In the genomic region with DNA sequence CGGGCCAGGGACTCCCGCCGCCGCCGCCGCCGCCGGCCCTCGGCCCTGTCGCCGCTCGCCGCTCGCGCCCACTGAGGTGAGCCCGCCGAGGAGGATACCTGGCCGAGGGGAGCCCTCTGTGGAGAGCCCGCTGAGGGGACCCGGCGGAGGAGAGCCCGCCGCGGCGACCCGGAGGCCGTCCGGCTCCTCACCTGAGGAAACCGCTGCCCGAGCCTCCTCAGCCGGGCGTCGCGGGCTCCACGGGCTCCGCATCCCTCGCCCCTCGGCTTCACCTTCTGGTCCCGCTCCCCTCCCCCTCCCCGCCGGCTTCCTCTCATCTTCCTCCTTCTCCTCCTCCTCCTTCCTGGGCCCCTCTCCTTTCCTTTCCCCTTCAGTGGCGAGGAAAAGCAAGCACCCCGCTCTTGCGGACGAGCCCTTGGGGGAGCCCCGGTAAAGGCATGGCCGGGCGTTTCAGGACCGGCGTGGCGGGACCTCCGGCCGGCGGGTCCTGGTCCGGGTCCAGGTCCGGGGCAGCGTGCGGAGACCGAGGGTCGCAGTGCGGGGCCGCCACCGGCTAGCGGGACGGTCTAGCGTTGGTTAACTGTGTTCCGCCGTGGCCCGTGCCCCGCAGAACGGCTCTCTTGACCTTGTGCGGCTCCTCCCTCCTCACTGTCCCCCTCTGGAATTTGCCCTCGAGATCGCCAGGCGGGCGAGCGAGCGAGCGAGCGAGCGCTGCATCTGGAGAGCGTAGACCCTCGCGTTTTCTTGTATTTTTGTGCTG, we compare ENCODE assay signal across 8 mouse cellular contexts. TPM values are rescaled to one million over a fixed set of nuclear protein-coding genes. Genes with fewer than 3 reads are reported as not detected.
DNase-seq lines count a peak whose midpoint lies in the region; ATAC-seq and TF ChIP-seq lines count a peak whose summit lies in the region.

No protein-coding gene starts in this region.

- TF ChIP-seq CTCF in testis, adult 2 months (IDR thresholded peaks at IDR 0.05; ENCODE audit: control insufficient read depth, insufficient read depth, insufficient replicate concordance, low read depth, low read length) = no peak

- peak; percentile 60; the same call in 1 of the 2 replicates for TF ChIP-seq POLR2A in testis, adult 2 months (IDR thresholded peaks at IDR 0.05; ENCODE audit: control insufficient read depth, low read depth, low read length)

- H3K27ac ChIP-seq in testis, adult 2 months (ENCODE audit: control insufficient read depth, insufficient read depth, low read depth, low read length) = peak overlapping the region; percentile 90

- DNase-seq in spleen, adult 18-20 months = peak; percentile 33 to 60
- DNase-seq in spleen, postnatal 14 days (ENCODE audit: low spot score in 2 of 2) = no peak
- DNase-seq in cerebellum, postnatal 14 days = peak; percentile 69 to 70
- peak; percentile 24 for DNase-seq in gastrocnemius, postnatal 25 days
- peak; percentile 58 for DNase-seq in kidney, adult 11 months
- peak; percentile 36 for DNase-seq in liver

- H3K36me3 ChIP-seq in testis, adult 2 months (ENCODE audit: control insufficient read depth, insufficient read depth, low read length) = no peaks in the 10 kb centered on the region; the same call in 1 of the 2 replicates

- peaks cover 4% of the 10 kb centered on the region for H3K4me1 ChIP-seq in testis, adult 2 months (ENCODE audit: control insufficient read depth, insufficient read depth, low read length)

- H3K27me3 ChIP-seq in testis, adult 2 months (ENCODE audit: control insufficient read depth, insufficient read depth, low read length) = no peaks in the 10 kb centered on the region

- peak overlapping the region; percentile 88 for H3K4me3 ChIP-seq in testis, adult 2 months (ENCODE audit: control insufficient read depth, low read depth, low read length)

- 0 out of 2 replicates have a peak, but pooled peaks have one; percentile 6 for ATAC-seq in monocyte, adult 5-6 weeks (replicated peaks; ENCODE audit: insufficient number of reproducible peaks, low FRiP score, low TSS enrichment, poor library complexity, severe bottlenecking)

RNA-seq across cellular contexts. Expression of a gene that starts 1.1 kb away (rescaled TPM):
- total RNA-seq in gastrocnemius, postnatal 25 days (2021) = 10 to 100 TPM; 28.7 to 32.1 TPM
- total RNA-seq in monocyte, adult 5-6 weeks (2017) = 14.8 to 29.1 TPM (median 26.9 TPM) in 3 replicates
- 24.2 and 26.7 TPM in 2 replicates for polyA plus RNA-seq in testis, adult 2 months (2012; rRNA removed)

Comparison
In these comparisons a context has a peak if more than half of its experiments do, and no peak if none do; other contexts are left out.
1. DNase-seq: peak in spleen, adult 18-20 months (2 of 2), cerebellum, postnatal 14 days (2 of 2), gastrocnemius, postnatal 25 days (single experiment), kidney, adult 11 months (single experiment) and liver (single experiment); none in spleen, postnatal 14 days (0 of 2).